Mouse (Mus musculus): Measurements from ENCODE around the gene Txlnb.

GRCm38 (mm10) chr10:17793926-17794325 lies 2.1 kb upstream of the Txlnb start:
- TF ChIP-seq CTCF (IDR thresholded peaks at IDR 0.05; ENCODE audit: low read depth, low read length) (no peak), GATA1 (IDR thresholded peaks at IDR 0.05; ENCODE audit: borderline replicate concordance, low read length) (no peak), TAL1 (conservative IDR thresholded peaks at IDR 0.05; ENCODE audit: low read depth, low read length) (no peak)
